Mouse (Mus musculus): ENCODE results near the gene Drc1.

GRCm38 (mm10) chr5:30247666-30248065 lies 33.5 kb upstream of the Drc1 start:
- no peak for TF ChIP-seq CTCF (IDR thresholded peaks at IDR 0.05; ENCODE audit: control insufficient read depth, insufficient read depth, insufficient read length)
- no peak for TF ChIP-seq MYOG (IDR thresholded peaks at IDR 0.05; ENCODE audit: control insufficient read depth, extremely low read depth, insufficient read length)
- no peak for TF ChIP-seq CEBPB (IDR thresholded peaks at IDR 0.05; ENCODE audit: low read depth)
